Mouse (Mus musculus) heart, embryonic 16.5 days (tissue): ENCODE results near the gene Myl9. TPM values are rescaled to one million over a fixed set of nuclear protein-coding genes. Genes with fewer than 3 reads are reported as not detected.

Source experiments
- ATAC-seq: fragments of 200-750 bp; cut with Nextera tagmentation; replicated peaks from 2 replicates; pipeline ENCODE4 v1.8.0; 2017; ENCODE audit warnings: moderate number of reproducible peaks; ENCODE audit not compliant: insufficient read depth, low FRiP score; ENCODE audit errors: extremely low read depth
- H3K27ac ChIP-seq: fragments of 300-500 bp; sonication (generic); 2 replicates; pipeline ENCODE4 v1.5.1; 2014; ENCODE audit warnings: mild to moderate bottlenecking, low read length, control low read depth, moderate library complexity
- H3K27me3 ChIP-seq: fragments of 300-500 bp; sonication (generic); 2 replicates; pipeline ENCODE4 v1.6.1; 2014; ENCODE audit warnings: low read length, mixed read lengths; ENCODE audit not compliant: control insufficient read depth, insufficient read depth
- H3K36me3 ChIP-seq: fragments of 300-500 bp; sonication (generic); 2 replicates; pipeline ENCODE4 v1.6.1; 2014; ENCODE audit not compliant: control insufficient read depth, insufficient read depth
- H3K4me1 ChIP-seq: fragments of 300-500 bp; sonication (generic); 2 replicates; pipeline ENCODE4 v1.6.1; 2014; ENCODE audit warnings: low read length, mixed read lengths; ENCODE audit not compliant: control insufficient read depth, insufficient read depth
- H3K4me2 ChIP-seq: fragments of 300-500 bp; sonication (generic); 2 replicates; pipeline ENCODE4 v1.6.1; 2014; ENCODE audit warnings: low read depth, mild to moderate bottlenecking, control low read depth, low read length
- H3K4me3 ChIP-seq: fragments of 300-500 bp; sonication (generic); 2 replicates; pipeline ENCODE4 v1.5.1; 2014; ENCODE audit warnings: mild to moderate bottlenecking, control low read depth, low read length
- H3K9ac ChIP-seq: fragments of 300-500 bp; sonication (generic); 2 replicates; pipeline ENCODE4 v1.6.1; 2014; ENCODE audit warnings: low read length, control low read depth
- H3K9me3 ChIP-seq: fragments of 300-500 bp; sonication (generic); replicated peaks from 2 replicates; pipeline ENCODE4 v1.6.1; 2016; ENCODE audit warnings: low read length; ENCODE audit not compliant: control insufficient read depth
- WGBS: fragments of 180-500 bp; shearing (Covaris S2); extraction: QIAGEN DNeasy Blood & Tissue Kit; methylation state at CpG from one replicate; pipeline ENCODE4 v1.1.7; 2014; 5-methylcytosine and 5-hydroxymethylcytosine counted together
- polyA plus RNA-seq: library from polyadenylated mRNA; unstranded; fragments of >200 nt; fragmentation: Nextera tagmentation; extraction: Ambion mirVana; gene quantifications from 2 replicates; pipeline ENCODE4 v1.2.1, GENCODE M21; 2015

Gene Myl9
- polyA plus RNA-seq, 1 experiment from 2014 or later, result 1,731 TPM

DNA sequence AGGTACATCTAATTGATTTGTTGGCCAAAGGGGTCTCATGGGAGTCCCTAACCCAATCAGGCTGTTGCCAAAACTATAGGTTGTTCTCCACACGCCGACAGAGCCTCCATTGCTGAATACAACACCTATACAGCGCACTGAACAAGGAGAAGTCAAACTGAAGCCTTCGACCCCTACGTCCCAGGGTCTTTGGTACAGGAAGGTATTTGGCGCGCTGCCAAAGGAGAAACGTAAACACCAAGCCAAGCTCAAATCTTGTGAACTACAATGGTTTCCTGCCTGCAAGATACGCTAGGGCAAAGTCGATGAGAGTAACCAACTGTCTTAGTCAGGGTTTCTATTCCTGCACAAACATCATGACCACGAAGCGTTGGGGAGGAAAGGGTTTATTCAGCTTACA, 5.9 kb upstream of the Myl9 start:
- Histone ChIP-seq H3K27me3 (no peaks in the 10 kb centered on the region), H3K4me3 (no peak overlapping the region), H3K9me3 (no peaks in the 10 kb centered on the region), H3K9ac (no peak overlapping the region), H3K4me2 (no peak overlapping the region), H3K4me1 (peaks cover 21% of the 10 kb centered on the region), H3K27ac (no peak overlapping the region), H3K36me3 (no peaks in the 10 kb centered on the region)
- no peak for ATAC-seq
- 63% methylated on average over 12 of the region's 12 CpGs for WGBS

DNA sequence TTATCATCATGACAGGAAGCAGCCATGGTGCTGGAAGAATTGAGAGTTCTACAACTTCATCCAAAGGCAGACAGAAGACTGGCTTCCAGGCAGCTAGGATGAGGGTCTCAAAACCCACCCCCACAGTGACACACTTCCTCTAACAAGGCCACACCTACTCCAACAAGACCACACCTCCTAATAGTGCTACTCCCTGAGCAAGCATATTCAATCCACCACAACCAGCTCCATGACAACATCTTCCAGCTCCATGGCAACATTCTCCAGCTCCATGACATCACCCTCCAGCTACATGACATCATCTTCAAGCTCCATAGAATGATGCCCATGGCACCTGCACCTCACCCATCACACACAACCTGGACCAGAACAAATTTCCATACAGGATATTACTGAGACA, 1.8 kb upstream of the Myl9 start:
- ATAC-seq, result no peak
- no peaks in the 10 kb centered on the region for H3K9me3 ChIP-seq
- H3K36me3 ChIP-seq, result 0 out of 2 replicates have a peak, but pooled peaks cover under 1% of the 10 kb centered on the region
- H3K27ac ChIP-seq, result no peak overlapping the region
- no peak overlapping the region for H3K4me3 ChIP-seq
- no peak overlapping the region for H3K4me2 ChIP-seq
- no peak overlapping the region for H3K9ac ChIP-seq
- peaks cover 23% of the 10 kb centered on the region for H3K4me1 ChIP-seq
- no peaks in the 10 kb centered on the region for H3K27me3 ChIP-seq

DNA sequence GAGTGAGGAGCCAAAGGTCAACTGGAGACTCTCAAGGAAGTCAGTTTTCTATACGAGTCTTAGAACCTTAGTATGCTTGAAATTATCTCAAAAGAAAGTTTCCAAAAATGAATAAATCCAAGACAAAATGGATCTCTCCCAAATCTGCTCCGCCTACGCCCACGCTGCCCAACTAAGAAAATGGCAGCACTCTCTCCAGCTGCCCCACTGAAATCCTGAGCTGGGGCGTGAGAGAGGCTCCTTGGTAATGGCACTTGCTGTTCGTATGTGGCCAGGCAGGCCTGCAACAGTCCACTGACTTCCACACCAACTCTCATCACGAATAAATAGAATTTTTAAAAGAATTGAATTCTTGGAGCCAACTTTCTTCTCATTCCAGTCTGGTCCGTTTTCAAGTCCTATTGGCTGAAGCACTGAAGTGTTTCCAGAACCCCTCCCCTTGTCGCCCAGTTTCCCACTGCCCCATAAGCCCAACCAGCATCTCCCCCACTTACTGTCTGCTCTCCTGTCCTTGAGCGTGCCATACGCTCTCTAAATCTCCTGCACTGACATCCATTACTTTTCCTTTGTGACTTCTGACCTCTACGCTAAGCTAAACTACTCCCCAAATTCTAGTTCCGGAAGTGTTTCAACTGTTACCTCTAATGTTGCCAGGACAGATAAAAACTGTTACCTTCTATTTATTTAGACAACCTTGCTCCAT, 1.0 kb upstream of the Myl9 start:
- Histone ChIP-seq H3K9ac (peak overlapping the region; percentile 87), H3K4me2 (peak overlapping the region; percentile 66), H3K4me1 (peaks cover 30% of the 10 kb centered on the region), H3K27me3 (no peaks in the 10 kb centered on the region), H3K4me3 (peak overlapping the region; percentile 64), H3K36me3 (0 out of 2 replicates have a peak, but pooled peaks cover 3% of the 10 kb centered on the region), H3K9me3 (no peaks in the 10 kb centered on the region), H3K27ac (peak overlapping the region; percentile 97)
- 70% methylated on average over 13 of the region's 13 CpGs for WGBS
- ATAC-seq, result no peak; the same call in 1 of the 2 replicates

DNA sequence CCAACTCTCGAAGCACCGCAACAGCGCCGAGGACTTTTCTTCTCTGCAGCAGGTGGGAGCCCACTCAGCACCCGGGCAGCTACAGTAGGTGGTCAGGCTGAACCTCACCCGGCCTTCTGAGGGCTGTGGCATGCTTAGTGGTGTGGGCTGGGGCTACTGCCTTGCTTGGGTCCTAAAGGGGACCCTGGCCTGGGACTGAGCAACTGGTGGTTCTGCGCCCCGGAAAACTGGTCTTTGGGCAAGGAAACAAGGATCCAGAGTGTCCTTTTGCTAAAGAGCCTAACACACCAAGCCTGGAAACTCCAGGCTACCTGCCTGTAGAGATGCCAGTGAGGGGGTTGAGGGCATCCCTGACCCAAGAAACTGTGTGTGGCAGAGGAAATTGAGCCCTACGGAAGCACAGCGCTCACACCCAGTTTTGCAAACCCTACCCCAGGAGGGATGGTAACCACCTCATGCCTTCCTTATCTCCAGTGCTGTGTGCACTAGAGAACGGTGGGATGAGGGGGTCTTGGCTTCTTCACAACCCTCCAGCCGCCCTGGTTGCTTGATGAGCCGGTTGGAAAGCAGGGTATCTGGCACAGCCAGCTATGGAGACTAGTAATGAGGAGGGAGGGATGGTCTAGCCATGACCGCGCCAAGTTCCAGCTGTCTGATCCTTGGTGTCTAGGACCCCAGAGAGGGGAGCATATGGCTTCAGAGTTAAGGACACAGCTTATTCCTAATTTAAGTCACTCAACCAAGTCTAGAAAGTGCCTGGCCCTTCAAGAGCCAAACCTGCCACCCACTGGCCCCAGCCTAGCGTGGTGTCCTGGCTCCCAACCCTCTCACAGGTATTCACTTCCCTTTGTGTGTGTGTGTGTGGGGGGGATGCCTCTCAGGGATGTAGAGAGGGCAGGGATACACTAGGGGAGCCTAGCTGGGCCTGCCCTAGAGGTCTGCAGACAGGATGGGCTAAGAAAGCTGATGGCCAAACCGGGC, 525 bp downstream of the Myl9 start:
- WGBS, result 21% methylated on average over 17 of the region's 17 CpGs
- Histone ChIP-seq H3K4me2 (peak overlapping the region; percentile 66), H3K4me3 (peak overlapping the region; percentile 64), H3K27me3 (no peaks in the 10 kb centered on the region), H3K36me3 (0 out of 2 replicates have a peak, but pooled peaks cover 3% of the 10 kb centered on the region), H3K27ac (peak overlapping the region; percentile 97), H3K9me3 (no peaks in the 10 kb centered on the region), H3K9ac (peak overlapping the region; percentile 87), H3K4me1 (peaks cover 37% of the 10 kb centered on the region)
- ATAC-seq, result no peak

DNA sequence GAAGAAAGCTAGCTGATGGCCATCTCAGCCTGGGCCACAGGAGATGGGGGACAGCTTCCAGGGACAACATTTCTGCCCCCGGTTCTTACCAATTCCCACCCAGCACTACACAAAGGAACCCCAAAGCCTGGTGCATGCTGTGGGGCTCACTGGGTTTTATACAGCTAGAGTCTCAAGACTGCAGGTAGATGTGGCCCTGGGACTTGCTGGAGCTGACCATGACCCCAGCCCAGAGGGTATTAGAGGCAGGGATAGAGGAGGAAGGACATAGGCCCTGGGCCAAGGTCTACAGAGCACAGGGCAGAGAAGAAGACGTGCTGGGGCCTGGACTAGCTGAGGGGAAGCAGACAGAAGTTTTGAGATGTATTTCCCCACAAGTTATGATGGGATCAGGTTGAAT, 1.7 kb downstream of the Myl9 start:
- H3K36me3 ChIP-seq, result peaks cover 10% of the 10 kb centered on the region; the same call in 1 of the 2 replicates
- no peak for ATAC-seq
- H3K27me3 ChIP-seq, result no peaks in the 10 kb centered on the region
- peak overlapping the region; percentile 52 for H3K4me3 ChIP-seq
- peak overlapping the region; percentile 66 for H3K27ac ChIP-seq
- peak overlapping the region; percentile 71 for H3K9ac ChIP-seq
- peak overlapping the region; percentile 69 for H3K4me2 ChIP-seq
- peaks cover 37% of the 10 kb centered on the region for H3K4me1 ChIP-seq
- H3K9me3 ChIP-seq, result no peaks in the 10 kb centered on the region
- WGBS, result 82% methylated on average over 2 of the region's 2 CpGs

DNA sequence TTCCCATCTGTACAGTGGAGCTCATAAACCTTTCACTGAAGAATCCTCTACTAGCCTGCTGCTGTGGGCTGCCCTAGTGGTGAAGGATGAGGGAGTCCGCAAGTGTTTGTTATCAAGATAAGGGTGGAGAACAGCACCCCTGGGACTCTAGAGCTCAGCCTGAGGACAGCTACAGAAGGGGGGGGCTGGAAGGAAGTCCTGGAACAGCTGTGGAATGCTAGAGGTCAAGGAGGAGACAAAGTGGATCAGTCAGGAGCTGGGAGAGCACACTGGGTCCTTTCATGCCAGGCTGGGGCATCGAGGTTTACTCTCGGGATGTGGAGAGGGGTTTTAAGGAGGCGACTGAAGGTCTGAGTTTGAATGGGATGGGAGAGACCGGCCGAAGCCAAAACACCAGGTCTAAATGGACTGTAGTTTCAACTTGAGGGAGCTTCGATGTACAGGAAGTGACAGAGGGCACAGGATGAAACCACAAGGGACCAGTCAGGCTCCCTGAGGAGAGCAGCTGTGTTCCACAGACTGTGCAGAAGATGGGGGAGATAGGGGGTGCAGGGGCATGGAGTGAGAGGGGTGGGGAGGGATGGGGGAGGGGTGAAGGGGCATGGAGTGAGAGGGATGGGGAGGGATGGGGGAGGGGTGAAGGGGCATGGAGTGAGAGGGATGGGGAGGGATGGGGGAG, 2.2 kb downstream of the Myl9 start:
- H3K9ac ChIP-seq, result peak overlapping the region; percentile 71

DNA sequence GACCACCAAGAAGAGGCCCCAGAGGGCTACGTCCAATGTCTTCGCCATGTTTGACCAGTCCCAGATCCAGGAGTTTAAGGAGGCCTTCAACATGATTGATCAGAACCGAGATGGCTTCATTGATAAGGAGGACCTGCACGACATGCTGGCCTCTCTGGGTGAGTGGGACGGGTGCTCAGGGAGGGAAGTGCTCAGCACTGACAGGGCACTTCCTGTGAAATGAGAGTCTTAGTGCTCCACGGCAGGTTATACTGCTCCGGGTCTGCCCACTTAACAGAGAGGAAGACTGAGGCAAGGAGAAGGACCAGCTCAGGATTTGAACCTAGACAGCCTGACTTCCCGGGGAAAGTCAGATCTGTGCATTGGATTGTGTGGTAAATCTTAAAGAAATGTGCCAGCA, 3.4 kb downstream of the Myl9 start:
- peak overlapping the region; percentile 15; the same call in 1 of the 2 replicates for H3K4me3 ChIP-seq
- peaks cover 43% of the 10 kb centered on the region for H3K4me1 ChIP-seq
- 0 out of 2 replicates have a peak overlapping the region, but pooled peaks have one; percentile 13 for H3K27ac ChIP-seq

More for the DNA sequence above, 2.2 kb downstream of the Myl9 start:
- no peaks in the 10 kb centered on the region for H3K9me3 ChIP-seq
- peak overlapping the region; percentile 69 for H3K4me2 ChIP-seq
- peaks cover 37% of the 10 kb centered on the region for H3K4me1 ChIP-seq
- 27% methylated on average over 7 of the region's 7 CpGs for WGBS
- no peak for ATAC-seq
- H3K27ac ChIP-seq, result peak overlapping the region; percentile 66
- no peaks in the 10 kb centered on the region for H3K27me3 ChIP-seq
- H3K36me3 ChIP-seq, result peaks cover 10% of the 10 kb centered on the region; the same call in 1 of the 2 replicates
- peak overlapping the region; percentile 52 for H3K4me3 ChIP-seq

DNA sequence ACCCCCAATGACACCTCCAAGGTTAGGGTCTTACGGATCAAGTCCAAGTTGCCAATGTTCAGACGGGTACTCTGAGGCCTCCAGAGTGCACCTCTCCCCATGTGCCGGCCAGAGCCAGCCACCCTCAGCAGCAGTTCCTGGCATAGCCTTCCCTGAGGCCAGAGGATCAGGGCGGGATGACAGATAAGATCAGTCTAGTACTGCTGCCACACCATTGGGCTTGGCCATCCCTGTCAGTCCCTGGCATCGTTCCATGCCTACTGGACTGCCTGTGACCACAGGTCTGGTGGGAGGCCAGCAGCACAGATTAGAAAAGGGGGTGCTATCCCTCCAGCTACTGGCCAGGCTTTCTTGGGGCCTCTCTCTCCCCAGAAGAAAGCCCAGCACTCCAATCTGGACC, 3.8 kb downstream of the Myl9 start:
- no peak for ATAC-seq
- H3K4me2 ChIP-seq, result peak overlapping the region; percentile 69
- WGBS, result 40% methylated on average over 5 of the region's 5 CpGs
- peaks cover 46% of the 10 kb centered on the region for H3K4me1 ChIP-seq
- peaks cover 10% of the 10 kb centered on the region; the same call in 1 of the 2 replicates for H3K36me3 ChIP-seq
- 0 out of 2 replicates have a peak overlapping the region, but pooled peaks have one; percentile 7 for H3K9ac ChIP-seq
- peak overlapping the region; percentile 15; the same call in 1 of the 2 replicates for H3K4me3 ChIP-seq
- no peaks in the 10 kb centered on the region for H3K27me3 ChIP-seq
- no peaks in the 10 kb centered on the region for H3K9me3 ChIP-seq
- no peak overlapping the region for H3K27ac ChIP-seq

More for the DNA sequence above, 3.4 kb downstream of the Myl9 start:
- Histone ChIP-seq H3K9me3 (no peaks in the 10 kb centered on the region), H3K36me3 (peaks cover 10% of the 10 kb centered on the region; the same call in 1 of the 2 replicates), H3K4me2 (peak overlapping the region; percentile 69), H3K9ac (peak overlapping the region; percentile 47; the same call in 1 of the 2 replicates), H3K27me3 (no peaks in the 10 kb centered on the region)
- WGBS, result 66% methylated on average over 8 of the region's 8 CpGs
- no peak for ATAC-seq
